Mouse (Mus musculus) neural tube, embryonic 11.5 days (tissue): ENCODE results near the gene Hdac5. TPM values are rescaled to one million over a fixed set of nuclear protein-coding genes. Genes with fewer than 3 reads are reported as not detected.
A peak's percentile ranks its signal among the peaks of the same experiment; 100 is the strongest.

ENCODE experiments used
- ATAC-seq: fragments of 200-750 bp; cut with Nextera tagmentation; 2 replicates; pipeline ENCODE4 v1.8.0; 2017; ENCODE audit warnings: moderate number of reproducible peaks, mild to moderate bottlenecking, moderate TSS enrichment, moderate library complexity; ENCODE audit not compliant: insufficient read depth, low FRiP score, low TSS enrichment
- DNase-seq: peaks from one replicate; pipeline ENCODE4 v3.0.0-alpha.2; 2015; ENCODE audit warnings: low spot score
- H3K27ac ChIP-seq: fragments of 300-500 bp; sonication (generic); 2 replicates; pipeline ENCODE4 v1.5.1; 2014; ENCODE audit warnings: low read depth, mild to moderate bottlenecking, low read length
- H3K27me3 ChIP-seq: fragments of 300-500 bp; sonication (generic); 2 replicates; pipeline ENCODE4 v1.6.1; 2014; ENCODE audit warnings: mild to moderate bottlenecking, low read length, mixed read lengths; ENCODE audit not compliant: control insufficient read depth, insufficient read depth
- H3K36me3 ChIP-seq: fragments of 300-500 bp; sonication (generic); 2 replicates; pipeline ENCODE4 v1.6.1; 2014; ENCODE audit warnings: mild to moderate bottlenecking, low read length, moderate library complexity, mixed read lengths; ENCODE audit not compliant: control insufficient read depth, insufficient read depth
- H3K4me1 ChIP-seq: fragments of 300-500 bp; sonication (generic); 2 replicates; pipeline ENCODE4 v1.6.1; 2014; ENCODE audit warnings: low read length, mixed read lengths; ENCODE audit not compliant: control insufficient read depth, insufficient read depth
- H3K4me2 ChIP-seq: fragments of 300-500 bp; sonication (generic); 2 replicates; pipeline ENCODE4 v1.6.1; 2014; ENCODE audit warnings: low read depth, mild to moderate bottlenecking, moderate library complexity
- H3K4me3 ChIP-seq: fragments of 300-500 bp; sonication (generic); 2 replicates; pipeline ENCODE4 v1.5.1; 2014; ENCODE audit warnings: low read depth, low read length
- H3K9ac ChIP-seq: fragments of 300-500 bp; sonication (generic); 2 replicates; pipeline ENCODE4 v1.6.1; 2014; ENCODE audit warnings: mild to moderate bottlenecking, low read length
- H3K9me3 ChIP-seq: fragments of 300-500 bp; sonication (generic); 2 replicates; pipeline ENCODE4 v1.6.1; 2016; ENCODE audit warnings: low read length; ENCODE audit not compliant: control insufficient read depth
- WGBS: fragments of 180-500 bp; shearing (Covaris S2); extraction: QIAGEN DNeasy Blood & Tissue Kit; methylation state at CpG from one replicate; pipeline ENCODE4 v1.1.7; 2014; 5-methylcytosine and 5-hydroxymethylcytosine counted together
- polyA plus RNA-seq: library from polyadenylated mRNA; unstranded; fragments of >200 nt; fragmentation: Nextera tagmentation; extraction: Ambion mirVana; gene quantifications from 2 replicates; pipeline ENCODE4 v1.2.1, GENCODE M21; 2014

The Hdac5 gene
- polyA plus RNA-seq, 1 experiment from 2014 or later: 42.7 TPM

GRCm38 (mm10) chr11:102206481-102206880, 23.5 kb downstream of the Hdac5 start:
- H3K4me1 ChIP-seq: peaks cover 23% of the 10 kb centered on the region
- no peak overlapping the region for H3K4me3 ChIP-seq
- 0 out of 2 replicates have a peak overlapping the region, but pooled peaks have one; percentile 10 for H3K27ac ChIP-seq
- H3K27me3 ChIP-seq: no peaks in the 10 kb centered on the region
- H3K9ac ChIP-seq: no peak overlapping the region
- DNase-seq (no peak), ATAC-seq (no peak)
- 62% methylated on average over 30 of the region's 30 CpGs for WGBS
- H3K9me3 ChIP-seq: no peaks in the 10 kb centered on the region
- H3K36me3 ChIP-seq: peaks cover 9% of the 10 kb centered on the region
- no peak overlapping the region for H3K4me2 ChIP-seq

DNA sequence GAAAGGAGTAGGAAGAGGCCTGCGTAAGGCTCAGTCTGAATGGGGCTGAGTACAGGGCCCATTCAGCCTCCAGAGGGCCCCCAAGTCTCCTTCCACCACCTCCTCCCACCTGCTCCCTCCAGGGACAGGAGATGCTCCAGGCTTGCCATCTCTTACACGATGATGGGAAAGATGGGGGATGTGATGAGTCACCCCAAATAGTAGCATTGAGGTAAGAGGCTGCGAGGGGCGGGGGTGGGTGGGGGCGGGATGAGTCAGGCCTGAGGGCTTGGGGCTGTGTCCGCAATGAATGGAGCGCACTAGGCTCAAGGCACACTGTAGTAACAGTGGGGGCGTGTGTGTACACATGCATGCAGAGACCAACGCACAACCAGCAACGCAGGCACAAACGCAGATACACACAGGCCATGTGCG, 28.6 kb downstream of the Hdac5 start:
- Histone ChIP-seq H3K9ac (no peak overlapping the region), H3K4me3 (no peak overlapping the region), H3K9me3 (no peaks in the 10 kb centered on the region), H3K27me3 (no peaks in the 10 kb centered on the region), H3K4me2 (no peak overlapping the region), H3K36me3 (peaks cover 15% of the 10 kb centered on the region), H3K4me1 (no peaks in the 10 kb centered on the region), H3K27ac (no peak overlapping the region)
- WGBS: 85% methylated on average over 12 of the region's 12 CpGs
- no peak for ATAC-seq
- DNase-seq: no peak

GRCm38 (mm10) chr11:102199856-102200255, 30.1 kb downstream of the Hdac5 start:
- no peak overlapping the region for H3K4me2 ChIP-seq
- ATAC-seq: no peak
- no peak overlapping the region; the same call in 1 of the 2 replicates for H3K9ac ChIP-seq
- H3K27ac ChIP-seq: no peak overlapping the region
- no peak for DNase-seq
- no peaks in the 10 kb centered on the region for H3K27me3 ChIP-seq
- peaks cover 14% of the 10 kb centered on the region for H3K36me3 ChIP-seq
- H3K9me3 ChIP-seq: no peaks in the 10 kb centered on the region
- WGBS: 72% methylated on average over 9 of the region's 9 CpGs
- no peaks in the 10 kb centered on the region for H3K4me1 ChIP-seq
- H3K4me3 ChIP-seq: no peak overlapping the region

GRCm38 (mm10) chr11:102198245-102198644, 31.7 kb downstream of the Hdac5 start:
- Histone ChIP-seq H3K9me3 (no peaks in the 10 kb centered on the region), H3K9ac (no peak overlapping the region), H3K36me3 (peaks cover 17% of the 10 kb centered on the region), H3K27me3 (no peaks in the 10 kb centered on the region), H3K27ac (no peak overlapping the region), H3K4me1 (no peaks in the 10 kb centered on the region), H3K4me3 (no peak overlapping the region), H3K4me2 (no peak overlapping the region)
- DNase-seq (no peak), ATAC-seq (no peak)
- WGBS: 64% methylated on average over 6 of the region's 6 CpGs

GRCm38 (mm10) chr11:102196018-102196797, 33.8 kb downstream of the Hdac5 start:
- Histone ChIP-seq H3K36me3 (peaks cover 15% of the 10 kb centered on the region), H3K27ac (no peak overlapping the region), H3K4me3 (no peak overlapping the region), H3K4me1 (no peaks in the 10 kb centered on the region), H3K9me3 (no peaks in the 10 kb centered on the region), H3K4me2 (no peak overlapping the region), H3K27me3 (no peaks in the 10 kb centered on the region), H3K9ac (no peak overlapping the region)
- 88% methylated on average over 21 of the region's 21 CpGs for WGBS
- ATAC-seq: no peak
- DNase-seq: no peak

- H3K4me1 ChIP-seq: peaks cover 7% of the 10 kb centered on the region; the same call in 1 of the 2 replicates
- H3K4me3 ChIP-seq: no peak overlapping the region
- no peak overlapping the region for H3K9ac ChIP-seq
- 76% methylated on average over 9 of the region's 9 CpGs for WGBS
- no peak overlapping the region for H3K4me2 ChIP-seq
- H3K27ac ChIP-seq: no peak overlapping the region
- ATAC-seq: no peak
- DNase-seq: no peak
- H3K27me3 ChIP-seq: no peaks in the 10 kb centered on the region
- no peaks in the 10 kb centered on the region for H3K9me3 ChIP-seq
- peaks cover 13% of the 10 kb centered on the region for H3K36me3 ChIP-seq
These were observed 36.1 kb downstream of the Hdac5 start for GRCm38 (mm10) chr11:102193657-102194440.

GRCm38 (mm10) chr11:102190848-102191247, 39.1 kb downstream of the Hdac5 start:
- WGBS: 30% methylated on average over 4 of the region's 4 CpGs
- DNase-seq (no peak), ATAC-seq (no peak)
- H3K4me1 ChIP-seq: peaks cover 7% of the 10 kb centered on the region; the same call in 1 of the 2 replicates
- no peak overlapping the region for H3K27ac ChIP-seq
- H3K4me2 ChIP-seq: peak overlapping the region; percentile 87
- H3K9ac ChIP-seq: no peak overlapping the region
- no peaks in the 10 kb centered on the region for H3K9me3 ChIP-seq
- H3K4me3 ChIP-seq: no peak overlapping the region
- no peaks in the 10 kb centered on the region for H3K27me3 ChIP-seq
- H3K36me3 ChIP-seq: peaks cover 5% of the 10 kb centered on the region; the same call in 1 of the 2 replicates

GRCm38 (mm10) chr11:102189461-102190436, 40.2 kb downstream of the Hdac5 start, which contains the start of gene G6pc3:
Gene G6pc3 (plus strand): TSS chr11:102189620.
- Histone ChIP-seq H3K4me3 (peak within 1 kb of the TSS; percentile 58), H3K27ac (no peak within 1 kb of the TSS), H3K27me3 (no peaks in the 10 kb centered on the region), H3K4me1 (peaks cover 7% of the 10 kb centered on the region; the same call in 1 of the 2 replicates), H3K9ac (peak within 1 kb of the TSS; percentile 71), H3K4me2 (peak within 1 kb of the TSS; percentile 87), H3K36me3 (peaks cover 3% of the 10 kb centered on the region; the same call in 1 of the 2 replicates), H3K9me3 (no peaks in the 10 kb centered on the region)
- whole genome bisulfite sequencing: 4% methylated on average over 49 of the region's 50 CpGs
- ATAC-seq (peak; percentile 60; the same call in 1 of the 2 replicates), DNase-seq (peak; percentile 88)
